Mouse (Mus musculus): ENCODE data around the gene St3gal6.
"Not testable (repeated sequence)": the region's sequence is repeated elsewhere in the genome, so short reads cannot be mapped to it uniquely, and the experiment has no call there.

Gene St3gal6

GRCm38 (mm10) chr16:58476363-58476762, 47.7 kb downstream of the St3gal6 start:
- DNase-seq (ENCODE audit: low spot score in 2 of 2), result no peak

- no peak for DNase-seq (ENCODE audit: low spot score in 2 of 2)
Observed at GRCm38 (mm10) chr16:58475544-58476154, 48.4 kb downstream of the St3gal6 start.

GRCm38 (mm10) chr16:58474875-58475274, 49.2 kb downstream of the St3gal6 start:
- no peak for DNase-seq (ENCODE audit: low spot score in 2 of 2)

GRCm38 (mm10) chr16:58470841-58471240, 53.2 kb downstream of the St3gal6 start:
- DNase-seq (ENCODE audit: low spot score in 2 of 2), result no peak

- DNase-seq (ENCODE audit: low spot score in 2 of 2), result no peak
Observed at GRCm38 (mm10) chr16:58470061-58470460, 54.0 kb downstream of the St3gal6 start.

- no peak for DNase-seq (ENCODE audit: low spot score in 2 of 2)
Observed at GRCm38 (mm10) chr16:58465412-58465811, 58.6 kb downstream of the St3gal6 start.

GRCm38 (mm10) chr16:58464051-58464450, 60.0 kb downstream of the St3gal6 start:
- no peak for DNase-seq (ENCODE audit: low spot score in 2 of 2)

- DNase-seq (ENCODE audit: low spot score in 2 of 2), result no peak
Observed at GRCm38 (mm10) chr16:58462519-58462918, 61.5 kb downstream of the St3gal6 start.

GRCm38 (mm10) chr16:58461856-58462518, 62.1 kb downstream of the St3gal6 start:
- no peak for DNase-seq (ENCODE audit: low spot score in 2 of 2)

GRCm38 (mm10) chr16:58460386-58460785, 63.7 kb downstream of the St3gal6 start:
- no peak for DNase-seq (ENCODE audit: low spot score in 2 of 2)

- not testable (repeated sequence) for DNase-seq (ENCODE audit: low spot score in 2 of 2)
Observed at GRCm38 (mm10) chr16:58459966-58460365, 64.1 kb downstream of the St3gal6 start.

GRCm38 (mm10) chr16:58456991-58457390, 67.1 kb downstream of the St3gal6 start:
- no peak for DNase-seq (ENCODE audit: low spot score in 2 of 2)

GRCm38 (mm10) chr16:58456445-58456844, 67.6 kb downstream of the St3gal6 start:
- DNase-seq (ENCODE audit: low spot score in 2 of 2), result no peak

- DNase-seq (ENCODE audit: low spot score in 2 of 2), result no peak
Observed at GRCm38 (mm10) chr16:58455118-58455517, 68.9 kb downstream of the St3gal6 start.

- peak; percentile 52 to 79 for DNase-seq (ENCODE audit: low spot score in 2 of 2)
Observed at GRCm38 (mm10) chr16:58454617-58455016, 69.4 kb downstream of the St3gal6 start.

- no peak for DNase-seq (ENCODE audit: low spot score in 2 of 2)
Observed at GRCm38 (mm10) chr16:58453820-58454219, 70.2 kb downstream of the St3gal6 start.

- no peak for DNase-seq (ENCODE audit: low spot score in 2 of 2)
Observed at GRCm38 (mm10) chr16:58453138-58453537, 70.9 kb downstream of the St3gal6 start.

GRCm38 (mm10) chr16:58451647-58452046, 72.4 kb downstream of the St3gal6 start:
- no peak for DNase-seq (ENCODE audit: low spot score in 2 of 2)

- no peak for DNase-seq (ENCODE audit: low spot score in 2 of 2)
Observed at GRCm38 (mm10) chr16:58450648-58451047, 73.4 kb downstream of the St3gal6 start.

GRCm38 (mm10) chr16:58449073-58449472, 75.0 kb downstream of the St3gal6 start:
- DNase-seq (ENCODE audit: low spot score in 2 of 2), result no peak

- no peak for DNase-seq (ENCODE audit: low spot score in 2 of 2)
Observed at GRCm38 (mm10) chr16:58446281-58447259, 77.5 kb downstream of the St3gal6 start.

- DNase-seq (ENCODE audit: low spot score in 2 of 2), result no peak
Observed at GRCm38 (mm10) chr16:58444735-58445134, 79.3 kb downstream of the St3gal6 start.

Measured in spleen, postnatal 10 days (tissue).